Mouse (Mus musculus): ENCODE measurements around the gene Rabif.
"Not testable (repeated sequence)": the region's sequence is repeated elsewhere in the genome, so short reads cannot be mapped to it uniquely, and the experiment has no call there.

Rabif gene

GRCm38 (mm10) chr1:134512584-134512983 is 18.1 kb downstream of the Rabif start:
- no peak for DNase-seq (ENCODE audit: low read depth, low spot score)

DNA sequence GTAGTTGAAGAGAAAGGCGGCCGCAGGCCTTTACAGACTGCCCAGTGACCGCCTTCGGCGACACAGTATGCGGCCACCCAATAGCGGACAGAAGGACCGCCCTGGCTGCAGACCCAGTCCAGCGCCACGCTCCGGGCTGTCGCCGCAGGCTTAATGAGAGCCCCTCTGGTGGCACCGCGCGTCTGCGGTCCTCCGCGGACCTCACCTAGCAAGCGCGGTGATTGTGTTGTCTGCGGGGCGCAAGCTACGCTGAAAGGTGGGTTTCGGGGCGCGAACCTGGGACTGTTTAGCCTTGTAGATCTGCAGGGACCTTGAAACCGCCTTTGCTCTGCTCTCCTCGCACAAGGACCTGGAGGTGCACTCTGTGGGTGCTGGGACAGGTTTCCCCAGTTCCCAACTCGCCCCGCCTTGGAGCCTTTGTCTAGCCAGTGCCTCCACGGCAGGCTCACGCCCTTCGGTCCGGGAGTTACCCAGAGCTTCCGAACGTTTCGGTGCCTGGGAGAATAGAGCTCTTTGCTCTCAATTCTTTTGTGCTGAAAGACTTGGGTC is 18.9 kb downstream of the Rabif start:
- peak; percentile 12 for DNase-seq (ENCODE audit: low read depth, low spot score)

GRCm38 (mm10) chr1:134513876-134514590 is 19.6 kb downstream of the Rabif start:
- no peak for DNase-seq (ENCODE audit: low read depth, low spot score)

GRCm38 (mm10) chr1:134515891-134516290 is 21.4 kb downstream of the Rabif start:
- DNase-seq (ENCODE audit: low read depth, low spot score), result no peak

DNA sequence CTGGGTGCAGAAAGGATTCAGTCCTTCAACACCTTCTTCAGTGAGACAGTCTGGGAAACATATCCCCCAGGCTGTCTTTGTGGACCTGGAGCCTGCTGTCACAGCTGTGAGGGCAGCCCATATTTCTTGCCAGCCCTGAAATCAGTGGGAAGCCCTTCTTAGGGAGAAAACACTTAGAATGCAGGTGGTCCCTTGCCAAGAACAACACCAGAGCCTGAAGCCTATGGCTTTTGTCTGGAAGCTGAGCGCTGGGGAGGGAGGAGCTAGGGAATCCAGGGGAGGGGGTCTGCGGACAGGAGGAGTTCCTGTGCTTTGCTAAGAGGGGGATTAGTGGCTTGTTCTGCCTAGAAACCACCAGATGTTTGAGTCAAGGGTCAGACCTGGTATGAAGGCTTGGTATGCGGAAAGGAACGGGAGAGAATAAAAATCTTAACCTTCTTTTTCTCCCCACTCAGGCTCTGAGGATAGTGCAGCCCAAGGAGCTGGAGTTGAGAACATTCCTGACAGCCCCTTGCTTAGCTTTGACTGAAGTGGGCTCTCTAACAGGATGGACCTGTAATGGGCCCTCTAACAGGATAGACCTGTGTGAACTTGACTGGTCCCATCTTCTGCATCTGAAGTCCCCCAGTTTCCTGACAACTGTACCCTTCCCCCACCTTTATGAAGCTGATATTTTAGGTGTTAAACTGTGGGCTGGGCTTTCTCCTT is 22.2 kb downstream of the Rabif start:
- DNase-seq (ENCODE audit: low read depth, low spot score), result no peak

DNA sequence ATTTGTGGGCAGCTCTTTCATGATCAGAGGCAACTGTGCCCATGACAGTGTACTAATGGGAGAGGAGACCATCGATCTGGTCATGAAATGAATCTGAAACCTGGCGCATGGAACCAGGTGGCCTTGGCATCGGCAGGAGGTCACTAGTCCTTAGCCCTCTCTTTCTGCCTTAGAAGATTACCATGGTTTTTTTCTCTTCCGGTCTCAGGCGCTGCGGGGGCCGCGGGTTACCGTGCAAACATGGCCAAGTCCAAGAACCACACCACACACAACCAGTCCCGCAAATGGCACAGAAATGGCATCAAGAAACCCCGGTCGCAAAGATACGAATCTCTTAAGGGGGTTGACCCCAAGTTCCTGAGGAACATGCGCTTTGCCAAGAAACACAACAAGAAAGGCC is 23.4 kb downstream of the Rabif start:
- DNase-seq (ENCODE audit: low read depth, low spot score), result not testable (repeated sequence)

- DNase-seq (ENCODE audit: low read depth, low spot score), result peak; percentile 82
These were observed 24.2 kb downstream of the Rabif start for GRCm38 (mm10) chr1:134518677-134519076.

GRCm38 (mm10) chr1:134519201-134519600 is 24.8 kb downstream of the Rabif start:
- DNase-seq (ENCODE audit: low read depth, low spot score), result not testable (repeated sequence)

GRCm38 (mm10) chr1:134520001-134520721 is 25.7 kb downstream of the Rabif start:
- no peak for DNase-seq (ENCODE audit: low read depth, low spot score)

DNA sequence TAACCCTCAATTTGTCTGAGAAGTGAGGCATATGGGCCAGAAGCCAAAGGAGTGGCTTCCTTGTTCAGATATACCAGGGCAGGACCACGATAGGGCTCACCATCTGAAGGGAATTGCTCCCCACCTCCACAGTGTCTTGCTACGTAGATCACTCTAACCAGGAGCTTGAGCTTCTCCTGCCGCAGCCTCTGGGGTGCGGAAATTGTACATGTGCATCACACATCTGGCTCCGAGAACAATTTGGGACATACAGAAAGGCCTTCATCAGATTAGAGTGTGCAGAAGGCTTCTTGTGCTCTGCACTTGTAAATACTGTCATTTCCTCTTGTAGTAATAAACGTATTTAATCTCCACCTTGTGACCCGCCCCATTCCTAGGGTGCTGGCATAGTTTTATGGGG is 26.7 kb downstream of the Rabif start:
- DNase-seq (ENCODE audit: low read depth, low spot score), result no peak

GRCm38 (mm10) chr1:134522325-134522724 is 27.9 kb downstream of the Rabif start:
- DNase-seq (ENCODE audit: low read depth, low spot score), result no peak

DNA sequence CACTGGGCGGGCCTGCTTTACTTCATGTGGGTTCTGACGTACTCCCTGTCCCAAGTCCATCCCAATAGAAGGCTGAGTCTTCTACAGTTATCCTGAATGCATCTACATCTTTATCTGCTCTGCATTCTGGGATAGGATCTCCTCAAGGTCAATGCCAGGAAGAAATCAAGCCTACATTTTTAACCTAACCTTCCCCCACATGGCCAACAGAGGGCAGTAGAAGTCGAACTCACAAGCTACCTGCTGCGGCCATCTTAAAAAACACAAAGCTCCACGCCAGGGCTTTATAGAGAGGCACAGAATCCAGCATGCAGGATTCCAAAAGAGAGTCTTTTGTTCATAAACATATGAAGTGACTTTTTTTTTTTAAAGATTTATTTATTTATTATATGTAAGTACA is 30.0 kb downstream of the Rabif start:
- peak; percentile 63 for DNase-seq (ENCODE audit: low read depth, low spot score)

DNA sequence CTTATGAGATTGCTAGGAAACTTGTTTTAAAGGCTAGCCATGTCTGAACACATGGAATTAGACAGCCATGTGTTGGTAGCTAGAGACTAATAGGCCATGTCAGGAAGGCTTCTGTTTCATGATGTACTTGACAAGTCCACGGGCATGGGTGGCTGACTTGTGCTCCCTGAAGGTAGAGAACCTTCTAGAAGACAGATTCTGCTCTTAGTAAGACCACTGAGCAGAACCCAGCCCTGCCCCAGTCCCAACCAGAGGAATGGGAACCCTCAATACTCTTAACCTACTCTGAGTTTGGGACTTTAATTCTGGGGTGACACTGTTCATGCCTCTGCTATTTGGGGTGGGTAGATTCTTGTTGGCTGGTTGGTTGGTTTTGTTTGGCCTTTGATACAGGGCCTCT is 30.6 kb downstream of the Rabif start:
- DNase-seq (ENCODE audit: low read depth, low spot score), result no peak

- no peak for DNase-seq (ENCODE audit: low read depth, low spot score)
These were observed 32.3 kb downstream of the Rabif start for GRCm38 (mm10) chr1:134526752-134527151.

DNA sequence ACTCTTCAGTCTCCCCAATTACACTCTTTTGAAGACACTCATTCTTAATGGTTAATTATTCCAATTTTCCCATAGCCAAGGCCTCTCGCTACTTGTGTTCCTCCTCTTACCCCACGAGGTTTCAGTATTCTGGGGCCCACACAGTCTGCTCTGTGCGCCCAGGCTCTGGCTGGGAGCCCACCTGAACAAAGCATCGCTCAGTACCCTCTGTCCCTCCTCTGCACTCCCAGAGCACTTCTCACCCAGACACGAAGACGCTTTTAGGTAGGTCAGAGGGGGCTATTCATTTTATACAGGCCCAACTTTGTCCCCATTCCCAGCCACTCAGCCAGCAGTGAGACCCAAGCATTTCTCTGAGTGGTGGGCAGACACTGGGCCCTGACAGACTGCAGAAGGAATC is 36.2 kb downstream of the Rabif start:
- no peak for DNase-seq (ENCODE audit: low read depth, low spot score)

DNA sequence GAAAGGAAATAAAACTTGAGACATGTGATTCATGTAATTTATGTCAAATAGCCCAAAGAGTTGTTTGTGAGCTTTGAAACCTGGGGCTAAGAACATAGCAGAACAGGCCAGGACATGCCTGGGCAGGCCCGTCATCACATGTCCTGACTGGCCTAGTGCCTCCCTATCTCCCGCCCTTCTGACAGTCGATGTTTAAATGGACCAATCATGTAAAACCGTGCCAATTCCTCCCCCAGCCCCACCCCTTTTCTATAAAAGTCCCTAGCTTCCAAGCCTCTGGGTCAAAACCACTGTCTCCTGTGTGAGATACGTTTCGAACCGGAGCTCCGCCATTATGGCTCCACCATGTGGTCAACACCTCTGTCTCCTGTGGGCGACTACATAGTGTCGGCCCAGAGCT is 39.3 kb downstream of the Rabif start:
- DNase-seq (ENCODE audit: low read depth, low spot score), result not testable (repeated sequence)

GRCm38 (mm10) chr1:134535054-134535453 is 40.6 kb downstream of the Rabif start:
- DNase-seq (ENCODE audit: low read depth, low spot score), result no peak

- no peak for DNase-seq (ENCODE audit: low read depth, low spot score)
These were observed 41.1 kb downstream of the Rabif start for GRCm38 (mm10) chr1:134535513-134535912.

GRCm38 (mm10) chr1:134540610-134541009 is 46.2 kb downstream of the Rabif start:
- no peak for DNase-seq (ENCODE audit: low read depth, low spot score)

- DNase-seq (ENCODE audit: low read depth, low spot score), result no peak
These were observed 53.8 kb downstream of the Rabif start for GRCm38 (mm10) chr1:134548231-134548630.

GRCm38 (mm10) chr1:134549632-134550132 is 55.2 kb downstream of the Rabif start, which contains the start of gene Mgat4e:
Mgat4e (minus strand) TSS chr1:134549682.
- DNase-seq (ENCODE audit: low read depth, low spot score), result no peak

GRCm38 (mm10) chr1:134551869-134552268 is 57.4 kb downstream of the Rabif start:
- DNase-seq (ENCODE audit: low read depth, low spot score), result no peak

All from CD4-positive helper T cell, adult 2 months (primary cell).